In the genomic region with DNA sequence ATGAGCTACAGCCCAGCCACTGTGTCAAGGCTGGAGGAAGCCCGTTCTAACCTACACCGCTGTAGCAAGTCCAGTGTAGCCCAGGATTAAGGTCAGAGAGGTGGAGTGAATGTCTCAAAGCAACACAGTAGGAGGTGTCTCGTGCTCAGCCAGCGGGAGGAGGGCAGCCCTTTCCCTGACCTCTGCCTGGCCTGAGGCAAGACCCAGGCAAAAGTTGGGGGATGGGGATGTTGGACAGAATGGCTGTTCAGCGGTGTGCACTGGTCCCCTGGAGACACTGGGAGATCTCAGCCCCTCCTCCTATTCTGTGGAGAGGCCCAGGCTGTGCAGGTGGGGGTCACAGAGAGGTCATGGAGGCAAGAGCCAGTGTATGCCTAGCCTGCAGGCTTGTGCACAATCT, we compare ENCODE assay signal across 12 mouse cellular contexts. TPM values are rescaled to one million over a fixed set of nuclear protein-coding genes. Genes with fewer than 3 reads are reported as not detected.
A peak's percentile ranks its signal among the peaks of the same experiment; 100 is the strongest.
DNase-seq lines count a peak whose midpoint lies in the region; ATAC-seq and TF ChIP-seq lines count a peak whose summit lies in the region.
"Had no signal": no experiment of that assay in that cellular context is flagged by ENCODE, and none has a peak within 500 bp of the region (broad histone marks: within the 10 kb centered on the region; RNA-seq: fewer than 3 reads in every experiment).

No protein-coding gene starts in this region.

- H3K9me3 ChIP-seq in heart, embryonic 14.5 days (ENCODE audit: control insufficient read depth, low read length) = no peaks in the 10 kb centered on the region
- H3K9me3 ChIP-seq in liver, embryonic 15.5 days (replicated peaks) = no peaks in the 10 kb centered on the region
- H3K9me3 ChIP-seq in intestine, postnatal 0 days (ENCODE audit: control insufficient read depth) = no peaks in the 10 kb centered on the region
- H3K9me3 ChIP-seq: embryonic facial prominence, embryonic 15.5 days; stomach, embryonic 15.5 days had no signal

- DNase-seq in heart, postnatal 10 days = no peak
- peak; percentile 32 for DNase-seq in NIH3T3 (ENCODE audit: low read depth)
- peak; percentile 89 for DNase-seq in kidney, adult 2 months
- DNase-seq in ovary, postnatal 14 days (ENCODE audit: low spot score) = no peak
- no peak for DNase-seq in cerebellum, adult 11 months
- DNase-seq: heart, adult 18-20 months; lung, postnatal 10 days had no signal

- H3K27ac ChIP-seq in heart, embryonic 14.5 days (replicated peaks in 1 of 2; ENCODE audit: control insufficient read depth in 1 of 2, insufficient read depth in 1 of 2, low read depth in 2 of 2, low read length in 2 of 2) = 0 out of 4 replicates have a peak overlapping the region, but pooled peaks of 1 of the 2 experiments have one; percentile 28
- H3K27ac ChIP-seq in kidney, adult 2 months (ENCODE audit: insufficient read depth, low read depth, low read length) = peak overlapping the region; percentile 33
- no peak overlapping the region for H3K27ac ChIP-seq in liver, embryonic 15.5 days (replicated peaks)
- no peak overlapping the region for H3K27ac ChIP-seq in intestine, postnatal 0 days (ENCODE audit: low read depth, low read length)
- H3K27ac ChIP-seq: embryonic facial prominence, embryonic 15.5 days; stomach, embryonic 15.5 days had no signal

- H3K4me1 ChIP-seq in heart, embryonic 14.5 days (ENCODE audit: control insufficient read depth in 2 of 2, insufficient read depth in 2 of 2, low read length in 2 of 2) = peaks cover 13 to 19% of the 10 kb centered on the region in 2 experiments
- H3K4me1 ChIP-seq in kidney, adult 2 months (ENCODE audit: control insufficient read depth, insufficient read depth, low read length) = peaks cover 12% of the 10 kb centered on the region
- peaks cover 36% of the 10 kb centered on the region for H3K4me1 ChIP-seq in liver, embryonic 15.5 days (replicated peaks)
- H3K4me1 ChIP-seq in intestine, postnatal 0 days (replicated peaks; ENCODE audit: control insufficient read depth, insufficient read depth, low read length) = 0 out of 2 replicates have a peak, but pooled peaks cover 3% of the 10 kb centered on the region

- ATAC-seq in heart, embryonic 14.5 days (ENCODE audit: insufficient number of reproducible peaks, insufficient read depth, low FRiP score, low read depth) = 0 out of 2 replicates have a peak, but pooled peaks have one; percentile 24
- ATAC-seq in liver, embryonic 15.5 days (ENCODE audit: insufficient read depth) = peak; percentile 36; the same call in 1 of the 2 replicates
- no peak for ATAC-seq in intestine, postnatal 0 days

- TF ChIP-seq POLR2A in kidney, adult 2 months (IDR thresholded peaks at IDR 0.05; ENCODE audit: low read depth, low read length) = no peak

- no peak overlapping the region for H3K4me2 ChIP-seq in heart, embryonic 14.5 days (ENCODE audit: low read length)
- no peak overlapping the region for H3K4me2 ChIP-seq in liver, embryonic 15.5 days
- no peak overlapping the region for H3K4me2 ChIP-seq in intestine, postnatal 0 days (replicated peaks; ENCODE audit: low read depth)
- H3K4me2 ChIP-seq: embryonic facial prominence, embryonic 15.5 days; stomach, embryonic 15.5 days had no signal

- WGBS in heart, embryonic 14.5 days = 12% methylated on average over 5 of the region's 5 CpGs
- 19% methylated on average over 5 of the region's 5 CpGs for WGBS in kidney, adult 2 months
- 46% methylated on average over 5 of the region's 5 CpGs for WGBS in liver, embryonic 15.5 days (ENCODE audit: insufficient replicate concordance)
- WGBS in intestine, postnatal 0 days = 26% methylated on average over 5 of the region's 5 CpGs

- TF ChIP-seq CTCF in kidney, adult 2 months (conservative IDR thresholded peaks at IDR 0.05; ENCODE audit: insufficient read depth, insufficient read length, low read depth, low read length) = no peak
- no peak for TF ChIP-seq CTCF in intestine, postnatal 0 days (IDR thresholded peaks at IDR 0.05; ENCODE audit: low read depth)

- H3K36me3 ChIP-seq in heart, embryonic 14.5 days (ENCODE audit: control insufficient read depth, insufficient read depth, low read length) = no peaks in the 10 kb centered on the region
- H3K36me3 ChIP-seq in kidney, adult 2 months (ENCODE audit: control insufficient read depth, insufficient read depth, low read length) = no peaks in the 10 kb centered on the region
- H3K36me3 ChIP-seq in liver, embryonic 15.5 days (replicated peaks) = no peaks in the 10 kb centered on the region
- no peaks in the 10 kb centered on the region for H3K36me3 ChIP-seq in intestine, postnatal 0 days (ENCODE audit: control insufficient read depth, insufficient read depth)
- H3K36me3 ChIP-seq: embryonic facial prominence, embryonic 15.5 days; stomach, embryonic 15.5 days had no signal

- intact Hi-C loops in heart, postnatal 10 days (cut with DNase I) = no loop called here

- no peak overlapping the region for H3K9ac ChIP-seq in heart, embryonic 14.5 days (ENCODE audit: low read length)
- H3K9ac ChIP-seq in liver, embryonic 15.5 days = no peak overlapping the region
- H3K9ac ChIP-seq in intestine, postnatal 0 days (ENCODE audit: low read depth, low read length) = no peak overlapping the region
- H3K9ac ChIP-seq: embryonic facial prominence, embryonic 15.5 days; stomach, embryonic 15.5 days had no signal

- no peaks in the 10 kb centered on the region for H3K27me3 ChIP-seq in heart, embryonic 14.5 days (ENCODE audit: control insufficient read depth, insufficient read depth, low read length)
- no peaks in the 10 kb centered on the region for H3K27me3 ChIP-seq in kidney, adult 2 months (replicated peaks; ENCODE audit: control insufficient read depth, insufficient read depth, low read length)
- peaks cover 6% of the 10 kb centered on the region for H3K27me3 ChIP-seq in liver, embryonic 15.5 days
- no peaks in the 10 kb centered on the region; the same call in 1 of the 2 replicates for H3K27me3 ChIP-seq in intestine, postnatal 0 days (replicated peaks; ENCODE audit: control insufficient read depth, insufficient read depth, low read length)
- H3K27me3 ChIP-seq: embryonic facial prominence, embryonic 15.5 days; stomach, embryonic 15.5 days had no signal

- no peak overlapping the region for H3K4me3 ChIP-seq in heart, embryonic 14.5 days (ENCODE audit: control insufficient read depth in 1 of 2, insufficient read depth in 1 of 2, low read depth in 1 of 2, low read length in 2 of 2)
- H3K4me3 ChIP-seq in kidney, adult 2 months (ENCODE audit: insufficient read depth, low read depth, low read length) = no peak overlapping the region
- H3K4me3 ChIP-seq in liver, embryonic 15.5 days (replicated peaks) = no peak overlapping the region
- no peak overlapping the region for H3K4me3 ChIP-seq in intestine, postnatal 0 days (ENCODE audit: low read depth, low read length)
- H3K4me3 ChIP-seq: embryonic facial prominence, embryonic 15.5 days; stomach, embryonic 15.5 days had no signal

RNA-seq across cellular contexts. Expression of gene 1700001O22Rik, which starts 24.2 kb away (rescaled TPM):
- polyA plus RNA-seq in heart, embryonic 14.5 days (2014; fragmentation: Nextera tagmentation; extraction: Ambion mirVana) = 1.8 and 2.1 TPM in 2 replicates
- 1 to 10 TPM in 1 of 2 experiments, under 1 TPM in 1; 0.93 to 1.7 TPM for total RNA-seq in heart, postnatal 10 days (2021)
- polyA plus RNA-seq in kidney, adult 2 months (2012; rRNA removed) = 1.7 and 4.1 TPM in 2 replicates
- polyA plus RNA-seq in liver, embryonic 15.5 days (2015; fragmentation: Nextera tagmentation; extraction: Ambion mirVana) = not detected in 2 replicates
- 0.58 and 0.60 TPM in 2 replicates for polyA plus RNA-seq in intestine, postnatal 0 days (2015; fragmentation: Nextera tagmentation; extraction: Ambion mirVana)

RNA-seq across cellular contexts. Expression of gene Ntmt1, which starts 28.4 kb away (rescaled TPM):
- polyA plus RNA-seq in heart, embryonic 14.5 days (2014; fragmentation: Nextera tagmentation; extraction: Ambion mirVana) = 84.2 and 84.9 TPM in 2 replicates
- total RNA-seq in heart, postnatal 10 days (2021) = 10 to 100 TPM; 41.3 to 41.9 TPM
- 26.4 and 27.3 TPM in 2 replicates for polyA plus RNA-seq in kidney, adult 2 months (2012; rRNA removed)
- polyA plus RNA-seq in liver, embryonic 15.5 days (2015; fragmentation: Nextera tagmentation; extraction: Ambion mirVana) = 26.0 and 27.5 TPM in 2 replicates
- polyA plus RNA-seq in intestine, postnatal 0 days (2015; fragmentation: Nextera tagmentation; extraction: Ambion mirVana) = 45.3 and 50.5 TPM in 2 replicates

RNA-seq across cellular contexts. Expression of gene Asb6, which starts 50.9 kb away (rescaled TPM):
- 16.7 and 17.8 TPM in 2 replicates for polyA plus RNA-seq in heart, embryonic 14.5 days (2014; fragmentation: Nextera tagmentation; extraction: Ambion mirVana)
- 10 to 100 TPM; 12.0 to 13.5 TPM for total RNA-seq in heart, postnatal 10 days (2021)
- polyA plus RNA-seq in kidney, adult 2 months (2012; rRNA removed) = 24.5 and 35.2 TPM in 2 replicates
- 30.0 and 35.0 TPM in 2 replicates for polyA plus RNA-seq in liver, embryonic 15.5 days (2015; fragmentation: Nextera tagmentation; extraction: Ambion mirVana)
- polyA plus RNA-seq in intestine, postnatal 0 days (2015; fragmentation: Nextera tagmentation; extraction: Ambion mirVana) = 12.9 and 13.0 TPM in 2 replicates

RNA-seq across cellular contexts. Expression of gene Prrx2, which starts 55.5 kb away (rescaled TPM):
- polyA plus RNA-seq in heart, embryonic 14.5 days (2014; fragmentation: Nextera tagmentation; extraction: Ambion mirVana) = 33.2 and 47.0 TPM in 2 replicates
- total RNA-seq in heart, postnatal 10 days (2021) = 1 to 10 TPM; 3.1 to 4.9 TPM
- polyA plus RNA-seq in kidney, adult 2 months (2012; rRNA removed) = 4.7 and 6.7 TPM in 2 replicates
- 0.23 TPM in 1 of 2 replicates, not detected in the other for polyA plus RNA-seq in liver, embryonic 15.5 days (2015; fragmentation: Nextera tagmentation; extraction: Ambion mirVana)
- 0.64 and 0.74 TPM in 2 replicates for polyA plus RNA-seq in intestine, postnatal 0 days (2015; fragmentation: Nextera tagmentation; extraction: Ambion mirVana)

Comparison
In these comparisons a context has a peak if more than half of its experiments do, and no peak if none do; other contexts are left out.
1. DNase-seq: peak in NIH3T3 (single experiment) and kidney, adult 2 months (single experiment); none in heart, postnatal 10 days (0 of 2), ovary, postnatal 14 days (single experiment) and cerebellum, adult 11 months (single experiment).